Mouse (Mus musculus): ENCODE data around the gene Gtf2h4. TPM values are rescaled to one million over a fixed set of nuclear protein-coding genes. Genes with fewer than 3 reads are reported as not detected.

The Gtf2h4 gene
- total RNA-seq (2014; fragmentation: Nextera tagmentation), result 20.3 and 41.9 TPM in 2 replicates
- 32.6 and 40.4 TPM in 2 replicates for total RNA-seq (2017)

DNA sequence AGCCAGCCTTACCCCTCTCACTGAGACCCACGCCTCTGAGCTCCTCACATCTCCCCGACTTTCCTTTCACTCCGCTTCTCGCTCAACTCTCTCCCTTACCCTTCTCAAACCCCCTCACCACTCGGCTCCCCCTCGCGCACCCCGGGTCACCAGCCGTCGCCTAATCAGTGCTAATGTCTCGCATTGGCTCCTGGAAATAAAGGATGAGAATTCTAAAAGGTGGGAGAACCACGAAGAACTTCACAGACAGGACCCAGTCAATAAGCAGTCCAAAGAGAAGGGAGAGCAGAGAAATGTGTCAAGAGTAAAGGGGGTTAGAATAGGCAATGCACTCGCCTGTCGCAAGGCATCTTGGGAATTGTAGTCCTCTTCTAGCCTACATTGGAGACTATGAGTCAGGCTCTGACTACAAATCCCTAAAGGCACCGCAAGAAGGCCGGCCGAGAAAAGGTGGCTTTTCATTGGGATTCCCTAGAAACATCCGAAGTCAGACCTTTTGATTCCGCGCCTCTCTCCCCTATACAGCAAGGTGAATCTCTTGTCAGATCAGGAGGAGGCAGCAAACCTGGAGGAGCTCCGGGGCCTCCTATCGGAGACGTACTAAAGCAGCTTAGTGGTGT, at the start of gene Gtf2h4:
Gene Gtf2h4 (minus strand): TSS at position 324 of the 620 bp plus-strand sequence.
- ATAC-seq (replicated peaks; ENCODE audit: poor library complexity, severe bottlenecking), result peak; percentile 99

DNA sequence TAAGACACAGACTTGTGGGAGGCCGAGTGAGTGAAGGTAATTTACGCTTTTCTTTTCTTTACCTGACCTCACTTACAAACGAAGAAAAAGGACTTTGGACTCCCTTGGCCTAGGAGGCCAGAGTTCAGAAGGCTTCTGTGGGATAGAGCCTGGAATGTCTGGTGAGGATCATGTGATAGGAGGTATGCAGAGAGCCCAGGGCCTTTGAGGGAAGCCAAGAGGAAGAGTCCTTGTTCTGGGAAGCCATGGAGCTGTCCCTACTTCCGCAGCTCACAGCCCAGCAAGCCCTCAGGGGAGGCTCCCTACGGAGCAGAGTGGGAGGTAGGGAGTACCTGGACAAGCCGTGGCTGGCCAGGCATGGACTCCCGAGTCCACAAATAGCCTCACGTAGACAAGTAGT, 48.1 kb upstream of the Gtf2h4 start:
- no peak for ATAC-seq (replicated peaks; ENCODE audit: poor library complexity, severe bottlenecking)

DNA sequence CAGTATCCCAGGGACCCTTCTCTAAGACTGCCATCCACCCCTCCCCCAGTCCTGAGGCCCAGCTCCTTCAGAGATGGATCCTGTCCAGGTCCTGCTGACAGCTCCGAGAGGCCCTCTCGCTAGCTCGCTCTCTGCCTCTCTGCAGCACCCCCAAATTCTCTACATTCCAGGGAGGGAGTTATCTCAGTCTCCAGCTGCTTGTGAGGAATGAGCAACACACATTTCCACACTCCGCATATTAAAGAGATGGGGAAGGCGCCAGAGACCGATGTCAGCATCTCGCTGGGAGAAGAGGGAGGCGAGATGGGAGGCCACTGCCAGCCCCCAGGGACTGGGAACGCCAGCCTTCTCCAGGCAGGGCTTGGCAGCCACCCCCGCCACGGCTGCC, 46.8 kb upstream of the Gtf2h4 start:
- no peak for ATAC-seq (replicated peaks; ENCODE audit: poor library complexity, severe bottlenecking)

DNA sequence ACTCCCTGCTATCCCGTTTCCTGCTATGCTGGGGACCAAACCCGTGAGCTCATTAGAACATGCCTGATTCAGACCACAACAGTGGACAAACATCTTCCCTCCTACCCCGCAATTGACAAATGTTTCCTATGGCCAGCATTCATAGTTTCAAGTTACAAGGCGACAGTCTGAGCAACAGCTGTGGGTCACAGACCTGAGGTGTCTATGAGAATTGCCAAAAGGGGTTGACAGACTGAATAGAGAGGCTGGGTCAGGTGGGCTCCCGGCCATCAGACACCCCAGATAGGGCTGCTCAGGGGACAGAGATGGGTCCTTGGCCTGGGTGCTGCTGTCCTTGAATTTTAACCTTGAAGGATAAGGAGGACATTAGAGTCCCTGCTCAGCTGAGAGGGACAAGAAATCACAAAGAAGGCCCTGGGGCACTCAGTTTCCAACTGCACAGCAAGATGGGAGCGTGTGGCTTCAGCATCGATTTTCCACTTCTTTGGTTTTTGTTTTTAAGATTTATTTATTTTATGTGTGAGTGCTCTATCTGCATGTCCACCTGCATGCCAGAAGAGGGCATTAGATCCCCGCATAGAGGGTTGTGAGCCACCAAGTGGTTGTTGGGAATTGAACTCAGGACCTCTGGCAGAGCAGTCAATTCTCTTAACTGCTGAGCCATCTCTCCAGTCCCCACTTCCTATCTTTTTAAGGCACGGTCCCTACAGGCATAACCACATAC, 46.2 kb upstream of the Gtf2h4 start:
- no peak for ATAC-seq (replicated peaks; ENCODE audit: poor library complexity, severe bottlenecking)

DNA sequence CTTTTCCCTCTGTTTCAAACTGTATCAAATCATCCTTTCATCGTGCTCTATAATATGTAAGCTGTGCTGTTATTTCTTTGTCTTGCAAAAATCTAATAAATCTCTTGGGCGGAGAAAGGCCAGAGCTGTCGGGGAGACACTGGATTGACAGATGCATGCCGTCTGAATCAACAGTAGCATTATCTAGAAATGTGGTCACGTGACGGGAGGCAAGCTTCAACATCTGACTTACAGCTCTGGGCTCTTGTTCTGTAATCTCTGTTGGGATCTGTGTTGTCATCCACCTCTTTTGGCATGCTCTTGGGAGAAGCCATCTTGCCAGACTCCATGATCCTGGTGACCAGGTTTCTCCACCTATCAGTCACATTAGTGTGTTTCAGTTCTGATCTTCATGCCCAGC, 43.5 kb upstream of the Gtf2h4 start:
- no peak for ATAC-seq (replicated peaks; ENCODE audit: poor library complexity, severe bottlenecking)

DNA sequence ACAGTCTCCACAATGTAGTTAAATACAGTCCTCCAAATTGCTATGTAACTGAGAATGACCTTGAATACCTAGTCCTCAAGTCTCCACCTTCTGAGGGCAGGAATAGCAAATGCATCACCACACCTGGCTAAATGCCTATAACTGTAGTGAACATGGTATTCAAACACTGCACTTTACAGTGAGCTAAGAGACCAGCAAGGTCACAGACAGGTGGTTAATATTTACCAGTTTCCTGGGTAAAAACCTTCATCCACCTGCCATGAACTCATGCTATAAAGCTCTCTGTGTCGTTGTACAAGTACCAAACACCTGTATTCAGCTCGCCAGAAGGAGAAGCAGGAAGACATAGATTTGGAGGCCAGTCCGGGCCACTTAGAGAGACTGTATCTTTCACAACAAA, 42.6 kb upstream of the Gtf2h4 start:
- ATAC-seq (replicated peaks; ENCODE audit: poor library complexity, severe bottlenecking), result no peak

DNA sequence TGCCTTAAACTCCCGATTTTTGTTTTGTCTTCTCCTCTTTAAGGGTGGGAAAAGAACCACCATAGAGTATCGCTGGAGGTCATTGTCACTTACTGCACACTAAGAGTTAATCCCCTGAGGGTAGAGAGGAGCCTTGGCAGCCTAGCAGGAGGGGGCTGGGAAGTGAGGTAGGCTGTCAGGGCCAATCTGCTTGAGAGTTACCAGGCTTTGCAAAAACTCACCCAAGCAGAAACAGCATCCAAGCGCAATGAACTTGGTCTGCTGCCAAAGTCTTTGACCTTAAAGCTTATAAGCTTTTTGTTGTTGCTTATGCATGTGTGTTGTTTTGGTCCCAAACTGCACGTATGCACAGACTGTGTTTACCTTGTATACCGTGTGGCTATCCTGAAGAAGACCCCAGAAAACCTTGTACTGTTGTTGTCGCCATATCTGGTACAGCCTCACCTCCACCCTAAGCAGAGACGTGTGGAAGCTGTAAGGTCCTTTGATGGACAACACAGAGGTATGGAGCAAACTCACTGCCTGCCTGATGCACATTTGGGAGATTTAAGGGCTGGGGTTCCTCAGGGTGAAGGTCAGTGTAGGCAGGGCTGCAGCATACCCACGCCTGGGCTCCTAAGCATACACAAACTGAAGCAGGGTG, 37.3 kb upstream of the Gtf2h4 start:
- no peak for ATAC-seq (replicated peaks; ENCODE audit: poor library complexity, severe bottlenecking)

DNA sequence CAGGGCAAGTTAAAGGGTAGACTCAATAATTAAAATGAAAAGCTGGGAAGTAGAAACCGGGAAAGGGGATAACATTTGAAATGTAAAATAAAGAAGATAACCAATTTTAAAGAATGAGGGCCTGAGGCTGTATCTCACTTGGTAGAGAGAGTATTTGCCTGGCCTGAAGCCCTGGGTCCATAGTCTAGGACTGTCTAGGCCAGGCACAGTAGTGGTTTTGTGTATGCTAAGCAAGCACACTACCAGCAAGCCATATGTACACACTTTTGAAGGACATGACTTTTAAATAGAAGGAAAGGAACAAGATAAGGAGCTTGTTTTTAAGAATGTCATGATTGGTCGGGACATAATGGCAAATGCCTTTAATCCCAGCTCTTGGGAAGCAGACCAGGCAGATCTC, 35.1 kb upstream of the Gtf2h4 start:
- ATAC-seq (replicated peaks; ENCODE audit: poor library complexity, severe bottlenecking), result no peak

DNA sequence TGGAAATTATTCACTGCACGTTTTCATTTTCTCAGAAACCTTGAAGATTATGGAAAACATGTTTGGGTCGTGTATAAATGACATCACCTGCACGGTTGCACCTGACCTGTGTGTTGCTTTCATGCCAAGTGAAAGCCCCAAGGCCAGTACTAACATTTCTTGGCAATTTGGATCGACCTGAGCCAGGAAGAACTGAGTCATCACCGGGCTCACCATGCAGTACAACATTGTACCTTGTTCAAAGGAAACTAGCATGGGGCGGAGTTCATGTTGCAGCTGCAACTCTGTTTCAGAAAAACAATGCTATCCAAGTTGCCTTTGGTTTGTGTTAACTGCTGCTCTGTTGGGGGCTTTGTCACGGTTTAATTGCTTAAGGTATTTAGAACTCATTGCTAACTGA, 34.4 kb upstream of the Gtf2h4 start:
- ATAC-seq (replicated peaks; ENCODE audit: poor library complexity, severe bottlenecking), result no peak

DNA sequence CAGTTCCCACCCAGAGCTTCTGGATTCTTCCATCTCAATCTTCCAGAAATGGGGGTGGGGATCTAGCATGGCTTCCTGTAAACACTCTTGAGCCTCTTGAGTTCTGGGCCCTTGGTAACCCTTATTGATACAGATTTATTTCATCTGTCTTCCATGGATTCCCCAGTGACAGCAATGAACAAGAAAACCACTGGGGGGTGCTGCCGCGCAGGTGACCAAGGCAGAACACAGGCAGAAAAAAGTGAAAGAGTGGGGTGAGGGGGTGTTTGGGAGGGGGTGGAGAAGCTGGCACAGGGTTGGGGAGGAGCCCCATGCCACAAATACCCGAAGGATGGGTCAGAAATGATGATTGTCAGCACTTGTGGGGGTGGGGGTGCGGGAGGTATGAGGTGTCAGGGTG, 32.3 kb upstream of the Gtf2h4 start:
- ATAC-seq (replicated peaks; ENCODE audit: poor library complexity, severe bottlenecking), result peak; percentile 59

DNA sequence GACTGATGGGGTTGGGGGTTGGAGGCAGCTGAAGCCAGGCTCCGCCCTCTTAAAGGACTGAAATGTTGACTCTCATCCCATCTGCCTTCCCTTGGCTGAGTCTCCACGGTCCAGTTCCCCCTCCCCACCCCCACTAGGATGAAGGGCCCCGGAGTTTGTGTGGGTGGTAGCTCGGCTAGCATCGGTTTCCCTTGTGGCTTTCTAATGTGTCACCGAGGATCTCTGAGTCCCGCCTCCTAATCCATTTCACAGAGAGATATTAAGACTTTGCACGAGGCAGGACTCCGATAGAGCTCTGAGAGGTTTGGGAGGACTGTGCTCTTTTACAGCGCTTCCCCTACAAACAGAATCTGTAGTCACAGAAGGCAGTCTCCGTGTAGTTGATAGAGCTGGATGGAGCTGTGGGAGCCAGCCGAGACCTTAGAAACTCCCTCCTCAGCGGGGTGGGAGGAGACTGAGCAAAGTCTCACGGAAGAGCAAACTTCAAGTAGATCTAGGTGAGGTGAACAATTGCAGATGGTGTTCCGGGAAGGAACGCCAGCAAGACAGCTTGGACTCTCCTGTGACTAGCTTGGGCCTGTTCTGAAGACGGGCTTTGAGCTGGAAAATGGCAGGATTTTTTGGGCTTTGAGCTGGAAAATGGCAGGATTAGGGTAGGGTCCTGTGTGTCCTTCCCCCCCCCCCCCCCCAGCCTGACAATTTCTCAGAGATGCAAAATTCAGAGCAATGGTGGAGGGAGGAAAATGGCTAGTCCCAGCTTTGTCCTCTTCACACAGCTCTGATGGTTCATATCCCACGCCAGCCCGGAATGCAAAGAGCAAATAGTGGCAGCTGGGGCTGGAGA, 31.3 kb upstream of the Gtf2h4 start, which contains the start of gene Ddr1:
Gene Ddr1 (minus strand): TSS at position 1 of the 844 bp plus-strand sequence.
- 0 out of 2 replicates have a peak, but pooled peaks have one; percentile 12 for ATAC-seq (replicated peaks; ENCODE audit: poor library complexity, severe bottlenecking)

DNA sequence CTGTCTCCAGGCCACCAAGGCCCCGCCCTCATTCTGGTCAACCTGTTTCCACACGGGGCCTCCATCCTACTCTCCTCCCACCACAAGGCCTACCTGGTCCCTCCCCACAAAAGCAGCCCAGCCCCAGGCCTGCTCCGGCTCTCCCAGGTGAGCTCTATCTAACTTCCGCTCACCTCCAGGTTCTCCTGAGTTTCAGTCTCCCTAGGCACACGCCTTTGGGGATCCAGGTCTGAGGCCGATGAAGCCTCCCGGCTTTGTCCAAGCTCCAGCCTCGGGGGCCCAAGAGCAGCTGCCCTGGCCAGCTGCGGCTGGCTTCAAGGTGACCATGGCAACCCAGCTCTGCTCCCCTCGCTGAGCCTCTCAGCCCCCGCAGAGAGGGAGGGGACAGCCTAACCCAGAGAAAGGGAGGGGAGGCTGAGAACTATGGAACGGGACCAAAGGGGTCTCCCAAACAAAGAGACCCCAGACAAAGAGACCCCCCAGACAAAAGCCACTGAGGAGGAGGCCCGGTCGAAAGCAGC, 30.3 kb upstream of the Gtf2h4 start:
- no peak for ATAC-seq (replicated peaks; ENCODE audit: poor library complexity, severe bottlenecking)

DNA sequence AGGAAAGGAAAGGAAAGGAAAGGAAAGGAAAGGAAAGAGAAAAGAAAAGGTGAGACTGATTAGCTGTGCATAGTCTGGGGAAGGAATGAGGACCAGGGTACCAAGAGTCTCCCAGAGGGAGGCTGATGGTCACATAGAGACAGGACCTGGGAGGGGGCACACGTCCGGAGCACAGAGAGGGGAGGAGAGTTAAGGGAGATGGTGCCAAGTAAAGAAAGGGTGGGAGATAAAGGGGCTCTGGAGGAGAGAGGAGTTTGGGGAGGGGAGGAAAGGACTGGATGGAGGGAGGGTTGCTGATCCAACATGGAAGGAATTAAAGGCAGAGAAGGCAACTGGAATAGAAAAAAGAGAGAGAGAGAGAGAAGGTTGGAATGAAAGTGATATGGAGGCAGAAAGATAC, 29.5 kb upstream of the Gtf2h4 start:
- no peak for ATAC-seq (replicated peaks; ENCODE audit: poor library complexity, severe bottlenecking)

DNA sequence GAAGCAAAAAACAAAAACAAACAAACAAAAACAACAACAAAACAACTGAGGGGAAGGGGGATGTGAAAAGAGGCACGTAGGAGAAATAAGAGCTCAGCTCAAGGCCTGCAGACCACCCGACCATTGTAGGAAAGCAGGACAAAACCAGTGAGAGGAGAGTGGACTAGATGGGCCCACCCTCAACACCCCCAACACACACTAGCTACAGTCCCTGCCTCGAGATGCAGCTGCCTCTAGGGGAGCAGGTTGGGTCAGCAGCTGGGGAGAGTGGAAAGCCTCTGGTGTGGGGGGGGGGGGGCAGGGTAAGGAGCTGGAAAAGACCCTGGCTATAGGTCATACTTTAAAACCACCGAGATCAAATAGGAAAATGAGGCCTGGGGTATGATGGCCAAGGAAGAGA, 29.1 kb upstream of the Gtf2h4 start:
- ATAC-seq (replicated peaks; ENCODE audit: poor library complexity, severe bottlenecking), result no peak

DNA sequence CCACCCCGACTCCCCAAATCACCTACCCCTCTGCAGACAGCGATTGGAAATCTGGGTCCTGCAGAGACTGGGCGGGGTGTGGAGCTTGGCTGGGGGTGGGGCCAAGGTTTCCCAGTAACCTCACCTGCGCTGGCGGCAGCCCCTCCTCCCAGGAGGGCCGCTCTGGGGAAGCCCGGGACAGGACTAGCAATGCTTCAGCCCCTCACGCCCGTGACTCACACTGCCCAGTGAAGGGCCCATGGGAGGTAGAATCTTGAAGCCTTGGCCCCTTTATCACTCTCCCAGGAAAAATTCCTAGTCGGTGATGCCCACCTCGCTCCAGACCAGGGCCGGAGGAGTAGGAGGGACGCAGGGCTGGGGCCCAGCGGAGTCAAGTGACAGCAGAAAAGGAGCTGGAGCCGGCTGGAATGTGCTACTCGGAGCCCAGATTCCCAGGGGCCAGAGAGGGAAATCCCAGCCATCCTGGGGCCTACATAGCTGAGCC, 28.5 kb upstream of the Gtf2h4 start:
- no peak for ATAC-seq (replicated peaks; ENCODE audit: poor library complexity, severe bottlenecking)

DNA sequence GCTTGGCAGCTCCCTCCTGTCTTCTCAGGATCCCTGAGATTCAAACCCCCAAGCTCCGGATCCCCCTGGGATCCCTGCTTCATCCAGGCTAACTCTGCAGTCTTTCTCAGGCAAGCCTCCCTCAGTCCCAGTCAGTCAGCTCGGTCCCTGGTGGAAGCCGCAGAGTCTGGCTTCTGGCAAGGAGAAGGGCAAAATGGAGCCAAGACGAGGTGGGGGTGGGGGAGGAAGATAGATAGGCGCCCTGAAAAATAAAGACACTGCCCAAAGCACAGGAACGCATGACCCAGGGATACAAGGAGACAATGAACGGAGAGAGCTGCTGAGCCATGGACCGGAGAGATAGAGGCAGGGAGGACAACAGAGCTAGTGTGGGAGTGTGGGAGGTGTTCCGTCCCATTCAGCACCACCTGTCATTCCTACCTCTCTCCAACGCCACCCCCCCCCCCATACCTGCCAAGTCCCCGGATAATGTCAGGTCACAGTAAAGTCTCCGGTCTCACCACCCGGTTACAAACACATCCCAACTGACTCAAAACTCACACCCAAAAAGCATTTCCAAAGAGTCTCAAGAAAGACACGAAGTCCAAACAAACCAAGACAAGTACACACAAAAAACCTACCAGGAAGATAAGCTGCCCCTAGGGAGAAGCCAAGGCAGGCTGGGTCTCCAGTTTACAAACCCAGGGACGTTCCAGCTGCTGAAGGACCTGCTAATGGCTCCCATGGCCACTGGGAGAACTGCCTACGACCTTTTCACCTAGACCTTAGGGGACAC, 27.9 kb upstream of the Gtf2h4 start:
- ATAC-seq (replicated peaks; ENCODE audit: poor library complexity, severe bottlenecking), result no peak

DNA sequence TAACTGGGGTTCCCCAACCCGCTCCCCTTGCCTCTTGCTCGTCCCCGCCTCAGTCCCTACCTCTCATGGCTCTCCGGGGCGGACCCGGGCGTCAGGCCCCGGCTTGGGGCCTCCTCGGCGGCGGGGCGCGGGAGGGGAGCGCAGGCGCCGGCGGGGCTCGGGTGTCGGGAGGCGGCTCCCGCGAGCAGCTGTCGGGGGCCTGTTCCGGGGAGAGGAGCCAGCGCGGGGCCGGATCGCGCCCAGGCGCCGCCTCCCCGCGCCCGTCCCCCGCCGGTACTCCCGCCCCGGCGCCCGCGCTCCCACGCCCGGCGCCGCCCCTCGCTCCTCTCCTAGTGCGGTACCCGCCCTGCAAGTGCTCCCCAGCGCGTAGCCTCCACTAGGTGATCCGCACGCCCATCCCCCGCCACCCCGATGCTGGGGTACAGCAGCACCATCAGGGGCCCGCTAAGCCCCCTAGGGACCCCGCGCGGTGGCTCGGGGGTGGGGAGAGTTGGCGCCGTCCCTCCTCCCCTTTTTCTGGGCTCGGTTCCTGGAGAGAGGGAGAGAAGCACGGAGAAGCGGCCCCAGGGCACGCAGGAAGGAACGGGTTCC, 26.9 kb upstream of the Gtf2h4 start:
- 0 out of 2 replicates have a peak, but pooled peaks have one; percentile 26 for ATAC-seq (replicated peaks; ENCODE audit: poor library complexity, severe bottlenecking)

DNA sequence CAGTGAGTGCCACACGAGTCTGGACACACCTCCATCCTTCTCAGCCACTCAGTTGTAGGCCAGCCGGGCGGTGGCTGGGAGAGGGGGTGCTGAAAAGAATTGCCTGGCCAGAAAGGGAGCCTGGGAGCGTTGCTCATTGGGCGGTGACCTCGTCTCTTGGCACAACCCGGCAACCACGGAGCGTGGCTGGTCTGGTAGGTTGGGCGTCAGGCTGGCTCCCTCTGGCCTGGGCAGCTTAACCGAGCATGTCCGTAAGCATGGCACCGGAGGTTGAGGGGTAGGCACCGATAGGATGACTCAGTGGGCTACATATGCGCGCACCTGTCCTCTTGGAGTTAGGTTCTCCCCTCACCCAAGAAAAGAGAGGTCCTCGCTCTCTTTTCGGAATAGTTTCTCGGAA, 26.4 kb upstream of the Gtf2h4 start:
- ATAC-seq (replicated peaks; ENCODE audit: poor library complexity, severe bottlenecking), result no peak; the same call in 1 of the 2 replicates

DNA sequence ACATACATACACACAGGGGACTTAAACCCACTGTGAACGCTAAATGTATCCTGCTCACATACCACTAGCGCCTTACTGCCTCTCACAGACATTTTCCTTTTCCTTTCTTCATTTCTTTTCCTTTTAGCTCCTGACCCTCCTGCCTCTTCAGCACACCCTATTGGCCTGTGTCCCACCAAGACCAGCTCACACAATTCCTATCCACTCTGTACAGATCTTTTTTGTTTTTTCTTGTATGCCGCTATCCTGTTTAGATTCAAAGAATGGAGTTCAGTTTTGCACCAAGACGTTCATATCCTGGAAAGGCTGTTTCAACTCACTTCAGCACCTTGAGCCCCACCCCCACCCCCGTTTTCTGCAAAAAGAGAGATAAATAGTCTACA, 25.0 kb upstream of the Gtf2h4 start:
- no peak for ATAC-seq (replicated peaks; ENCODE audit: poor library complexity, severe bottlenecking)
